Mouse (Mus musculus) ES-Bruce4 (cell line): ENCODE results near the gene L1td1. TPM values are rescaled to one million over a fixed set of nuclear protein-coding genes. Genes with fewer than 3 reads are reported as not detected.
"Not testable (repeated sequence)": the region's sequence is repeated elsewhere in the genome, so short reads cannot be mapped to it uniquely, and the experiment has no call there.

Source experiments
- H3K27ac ChIP-seq: 2 replicates; pipeline ENCODE4 v1.5.1; 2012; ENCODE audit warnings: low read length, inconsistent platforms; ENCODE audit not compliant: insufficient read depth
- H3K27me3 ChIP-seq: 2 replicates; pipeline ENCODE4 v1.6.1; 2012; ENCODE audit warnings: mild to moderate bottlenecking, low read length, inconsistent platforms; ENCODE audit not compliant: control insufficient read depth, poor library complexity, insufficient read depth, severe bottlenecking
- H3K36me3 ChIP-seq: 2 replicates; pipeline ENCODE4 v1.6.1; 2012; ENCODE audit warnings: inconsistent platforms, mild to moderate bottlenecking, low read length, moderate library complexity; ENCODE audit not compliant: control insufficient read depth, poor library complexity, insufficient read depth, severe bottlenecking
- H3K4me1 ChIP-seq: one replicate; pipeline ENCODE4 v1.8.1; 2011; ENCODE audit warnings: low read length; ENCODE audit not compliant: control insufficient read depth, insufficient read depth
- H3K4me3 ChIP-seq: 2 replicates; pipeline ENCODE4 v1.5.1; 2011; ENCODE audit warnings: low read depth, mild to moderate bottlenecking, low read length
- H3K9ac ChIP-seq: 2 replicates; pipeline ENCODE4 v1.6.1; 2012; ENCODE audit warnings: low read depth, mild to moderate bottlenecking, inconsistent platforms; ENCODE audit not compliant: poor library complexity, severe bottlenecking
- H3K9me3 ChIP-seq: replicated peaks from 2 replicates; pipeline ENCODE4 v1.6.1; 2012; ENCODE audit warnings: mild to moderate bottlenecking, low read length, inconsistent platforms; ENCODE audit not compliant: control insufficient read depth, poor library complexity, insufficient read depth, severe bottlenecking
- CTCF ChIP-seq: IDR thresholded peaks from one replicate; pipeline ENCODE4 v1.8.1; 2011; ENCODE audit warnings: low read depth, low read length
- EP300 ChIP-seq: IDR thresholded peaks from 2 replicates; pipeline ENCODE4 v1.6.1; 2011; ENCODE audit warnings: low read depth, low read length; ENCODE audit not compliant: insufficient read depth
- POLR2A ChIP-seq: IDR thresholded peaks from one replicate; pipeline ENCODE4 v1.8.1; 2011; ENCODE audit warnings: low read length; ENCODE audit not compliant: insufficient read depth
- polyA plus RNA-seq: library from polyadenylated mRNA; stranded (reverse); fragments of >200 nt; gene quantifications from 2 replicates; pipeline ENCODE4 v1.2.4, GENCODE M21; 2011; ENCODE audit warnings: low read depth; ENCODE audit not compliant: missing spikeins, insufficient read depth, insufficient read length

Gene L1td1
- polyA plus RNA-seq, 1 experiment: 254 TPM

DNA sequence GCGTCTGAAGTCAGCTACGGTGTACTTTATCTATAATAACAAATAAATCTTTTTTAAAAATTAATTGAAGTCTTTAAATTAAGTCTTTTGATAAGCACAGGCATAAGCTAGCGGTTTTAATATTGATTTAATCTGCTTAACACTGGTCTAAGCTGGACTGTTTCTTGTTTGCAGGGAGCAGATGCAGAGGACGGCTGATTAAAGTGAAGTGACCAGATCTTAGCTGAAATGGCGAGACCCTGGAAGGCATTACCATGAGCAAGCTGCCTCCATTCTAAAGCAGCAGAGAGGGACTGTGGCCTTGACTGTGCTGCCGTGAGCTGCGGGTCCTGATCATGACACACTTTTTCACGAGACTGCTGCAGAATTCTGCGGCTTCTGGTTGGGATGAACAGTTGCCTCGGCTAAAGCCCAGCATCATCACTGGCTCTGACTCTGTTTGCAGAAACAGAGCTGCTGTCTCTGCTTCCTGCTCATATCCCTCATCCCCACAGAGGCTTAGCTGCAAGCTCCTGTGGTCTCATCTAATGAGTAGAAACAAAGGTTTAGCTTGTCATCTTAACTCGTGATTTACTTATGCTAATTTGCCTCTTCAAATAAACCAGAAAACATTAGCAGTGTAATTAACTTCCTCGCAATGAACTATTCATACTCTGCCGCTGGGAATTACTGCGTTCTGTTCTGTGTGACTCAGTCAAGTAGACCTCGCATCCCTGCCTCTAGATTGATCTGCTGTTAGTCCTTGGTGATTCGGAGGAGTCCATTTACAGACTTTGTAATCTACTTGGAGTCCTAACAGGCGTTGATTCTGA lies 8.6 kb upstream of the L1td1 start:
- Histone ChIP-seq H3K27me3 (no peaks in the 10 kb centered on the region), H3K27ac (no peak overlapping the region), H3K9ac (no peak overlapping the region), H3K36me3 (no peaks in the 10 kb centered on the region), H3K4me3 (no peak overlapping the region), H3K9me3 (no peaks in the 10 kb centered on the region), H3K4me1 (no peaks in the 10 kb centered on the region)
- TF ChIP-seq CTCF: no peak
- no peak for TF ChIP-seq EP300
- no peak for TF ChIP-seq POLR2A

- Histone ChIP-seq H3K9me3 (no peaks in the 10 kb centered on the region), H3K27ac (no peak overlapping the region), H3K36me3 (no peaks in the 10 kb centered on the region), H3K9ac (no peak overlapping the region), H3K4me1 (no peaks in the 10 kb centered on the region), H3K4me3 (no peak overlapping the region), H3K27me3 (no peaks in the 10 kb centered on the region)
- TF ChIP-seq POLR2A (no peak), CTCF (no peak), EP300 (no peak)
These were observed 8.0 kb upstream of the L1td1 start for GRCm38 (mm10) chr4:98718547-98718917.

DNA sequence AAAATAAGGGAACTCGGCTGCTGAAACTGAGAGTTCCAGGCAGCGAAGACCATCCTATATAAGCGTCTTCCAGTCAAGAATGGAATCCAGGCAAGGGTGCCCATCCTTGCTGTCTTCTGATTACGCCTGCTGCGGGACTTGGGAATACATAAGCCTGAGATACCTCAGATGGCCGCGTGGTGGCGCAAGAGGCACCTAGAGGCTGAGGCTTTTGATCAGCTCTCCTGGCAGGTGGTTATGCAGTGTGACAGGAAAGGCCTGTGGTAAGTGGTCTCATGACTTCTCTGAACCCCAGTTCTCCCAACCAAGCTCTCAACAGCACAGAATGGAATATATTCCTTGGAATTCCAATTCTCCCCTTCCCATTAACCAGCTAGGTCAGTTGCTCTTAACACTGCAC lies 4.1 kb upstream of the L1td1 start:
- Histone ChIP-seq H3K4me3 (no peak overlapping the region), H3K9me3 (no peaks in the 10 kb centered on the region), H3K4me1 (no peaks in the 10 kb centered on the region), H3K36me3 (no peaks in the 10 kb centered on the region), H3K27ac (no peak overlapping the region), H3K9ac (no peak overlapping the region), H3K27me3 (no peaks in the 10 kb centered on the region)
- no peak for TF ChIP-seq POLR2A
- peak; percentile 95 for TF ChIP-seq CTCF
- TF ChIP-seq EP300: peak; percentile 56; the same call in 1 of the 2 replicates

GRCm38 (mm10) chr4:98724682-98725081 lies 1.9 kb upstream of the L1td1 start:
- not testable (repeated sequence) for H3K4me3 ChIP-seq, H3K27me3 ChIP-seq, H3K4me1 ChIP-seq, H3K9ac ChIP-seq, H3K36me3 ChIP-seq, H3K9me3 ChIP-seq
- peak overlapping the region; percentile 76; the same call in 1 of the 2 replicates for H3K27ac ChIP-seq

GRCm38 (mm10) chr4:98725439-98725838 lies 1.1 kb upstream of the L1td1 start:
- Histone ChIP-seq H3K9ac (no peak overlapping the region), H3K27me3 (no peaks in the 10 kb centered on the region), H3K4me1 (no peaks in the 10 kb centered on the region), H3K27ac (peak overlapping the region; percentile 76), H3K36me3 (peaks cover 10% of the 10 kb centered on the region), H3K4me3 (no peak overlapping the region), H3K9me3 (no peaks in the 10 kb centered on the region)
- peak; percentile 28 for TF ChIP-seq CTCF
- TF ChIP-seq EP300: 0 out of 2 replicates have a peak, but pooled peaks have one; percentile 23
- TF ChIP-seq POLR2A: no peak

DNA sequence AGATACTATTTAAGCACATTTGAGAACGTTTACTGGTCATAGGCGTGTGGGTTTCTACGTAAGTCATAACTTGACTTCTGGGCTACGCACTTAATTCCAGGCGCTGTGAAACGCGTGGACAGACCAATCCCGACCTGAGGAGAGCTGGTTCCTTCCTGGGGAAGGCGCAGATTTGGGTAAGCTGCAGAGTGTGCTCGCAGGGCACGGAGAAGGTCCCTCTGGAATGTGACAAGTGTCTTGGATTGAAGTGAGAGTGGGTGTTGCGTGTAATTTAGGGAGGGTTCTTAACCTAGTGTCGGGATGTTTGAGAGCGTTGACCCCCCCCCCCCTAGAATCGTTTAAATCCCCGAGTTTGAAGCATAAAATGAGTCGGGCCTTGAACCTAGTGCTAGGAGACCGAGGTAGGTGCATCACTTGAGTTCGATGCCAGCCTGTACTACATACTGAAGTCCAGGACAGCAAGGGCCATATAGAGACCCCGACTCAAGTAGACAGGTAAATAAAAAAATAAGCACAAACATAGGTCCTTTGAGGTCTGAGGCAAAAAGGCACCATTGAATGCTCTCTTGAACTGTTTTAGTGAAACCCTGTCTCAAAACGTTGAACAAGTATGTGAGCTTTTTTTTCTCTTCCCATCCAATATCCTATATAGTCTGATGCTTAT lies 893 bp downstream of the L1td1 start:
- TF ChIP-seq CTCF (no peak), EP300 (no peak), POLR2A (no peak)

More for the DNA sequence above, 893 bp downstream of the L1td1 start:
- H3K36me3 ChIP-seq: peaks cover 24% of the 10 kb centered on the region
- H3K9ac ChIP-seq: peak overlapping the region; percentile 89
- H3K4me3 ChIP-seq: peak overlapping the region; percentile 96
- no peaks in the 10 kb centered on the region for H3K27me3 ChIP-seq
- H3K9me3 ChIP-seq: no peaks in the 10 kb centered on the region
- peak overlapping the region; percentile 96 for H3K27ac ChIP-seq
- no peaks in the 10 kb centered on the region for H3K4me1 ChIP-seq
